Mouse (Mus musculus): ENCODE measurements around the gene Gm43552. TPM values are rescaled to one million over a fixed set of nuclear protein-coding genes. Genes with fewer than 3 reads are reported as not detected.

The Gm43552 gene
- polyA plus RNA-seq, 1 experiment from 2014 or later, result not detected

DNA sequence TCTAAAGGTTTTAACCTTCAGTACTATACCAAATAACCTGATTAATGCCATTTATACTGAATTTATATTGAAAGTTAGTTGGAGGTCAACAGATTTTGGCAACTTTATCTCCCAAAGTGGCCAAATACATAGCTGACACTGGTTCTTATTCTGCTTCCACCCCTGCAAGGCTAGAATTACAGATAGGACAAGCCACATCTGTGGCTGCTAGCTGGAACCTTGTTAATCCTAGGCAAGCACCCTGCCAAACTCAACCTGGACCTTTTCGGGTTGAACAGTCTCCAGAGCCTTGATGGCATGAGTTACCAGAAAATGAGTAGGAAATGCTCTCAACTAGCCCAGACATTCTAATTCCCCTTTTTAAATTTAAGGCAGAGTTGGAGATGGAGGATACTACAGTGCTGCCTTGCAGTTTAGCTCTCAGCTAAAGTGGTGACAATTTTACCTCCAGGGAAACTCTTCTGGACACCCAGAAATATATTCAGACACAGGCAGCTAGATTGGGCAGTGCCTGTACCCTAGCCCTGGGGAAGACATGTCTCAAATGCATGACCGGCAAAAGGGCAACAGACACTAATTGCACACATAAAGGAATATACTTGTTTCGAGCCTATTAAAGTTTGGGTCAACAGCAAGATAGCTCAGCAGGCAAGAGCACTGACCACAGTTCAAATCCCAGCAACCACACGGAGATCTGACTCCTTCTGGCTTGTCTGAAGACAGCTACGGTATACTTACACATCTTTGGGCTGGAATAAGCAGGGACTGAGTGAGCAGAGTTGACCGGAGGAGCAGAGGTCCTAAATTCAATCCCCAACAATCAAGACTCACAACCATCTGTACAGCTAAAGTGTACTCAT is 105.4 kb downstream of the Gm43552 start:
- WGBS, result 86% methylated on average over 6 of the region's 6 CpGs
- no peaks in the 10 kb centered on the region for H3K9me3 ChIP-seq (ENCODE audit: control insufficient read depth, low read length)
- no peak for ATAC-seq (ENCODE audit: low FRiP score, low TSS enrichment)
- no peaks in the 10 kb centered on the region for H3K27me3 ChIP-seq (ENCODE audit: control insufficient read depth, insufficient read depth, low read length)
- H3K4me1 ChIP-seq (ENCODE audit: control insufficient read depth, insufficient read depth, low read length), result peaks cover 8% of the 10 kb centered on the region; the same call in 1 of the 2 replicates
- H3K4me2 ChIP-seq (replicated peaks; ENCODE audit: low read depth, low read length), result no peak overlapping the region
- no peak overlapping the region for H3K9ac ChIP-seq (ENCODE audit: low read depth, low read length)
- no peak overlapping the region for H3K27ac ChIP-seq (ENCODE audit: low read depth, low read length)
- H3K36me3 ChIP-seq (ENCODE audit: control insufficient read depth, insufficient read depth, low read length), result peaks cover 33% of the 10 kb centered on the region
- no peak overlapping the region for H3K4me3 ChIP-seq (ENCODE audit: low read length)

GRCm38 (mm10) chr5:65385704-65386103 is 106.9 kb downstream of the Gm43552 start:
- H3K27ac ChIP-seq (ENCODE audit: low read depth, low read length), result no peak overlapping the region
- no peaks in the 10 kb centered on the region for H3K27me3 ChIP-seq (ENCODE audit: control insufficient read depth, insufficient read depth, low read length)
- H3K4me2 ChIP-seq (replicated peaks; ENCODE audit: low read depth, low read length), result no peak overlapping the region
- peaks cover 8% of the 10 kb centered on the region; the same call in 1 of the 2 replicates for H3K4me1 ChIP-seq (ENCODE audit: control insufficient read depth, insufficient read depth, low read length)
- H3K4me3 ChIP-seq (ENCODE audit: low read length), result no peak overlapping the region
- no peak overlapping the region for H3K9ac ChIP-seq (ENCODE audit: low read depth, low read length)
- WGBS, result 75% methylated on average over 2 of the region's 2 CpGs
- H3K9me3 ChIP-seq (ENCODE audit: control insufficient read depth, low read length), result no peaks in the 10 kb centered on the region
- no peak for ATAC-seq (ENCODE audit: low FRiP score, low TSS enrichment)
- peaks cover 33% of the 10 kb centered on the region for H3K36me3 ChIP-seq (ENCODE audit: control insufficient read depth, insufficient read depth, low read length)

Other genes with a start within 250 kb of the Gm43552 start
- gene Rfc1, start 157.2 kb downstream of the Gm43552 start, polyA plus RNA-seq (2014; fragmentation: Nextera tagmentation; extraction: Ambion mirVana), result 94.5 and 100 TPM in 2 replicates
- gene Klb, start 144.5 kb downstream of the Gm43552 start, polyA plus RNA-seq (2014; fragmentation: Nextera tagmentation; extraction: Ambion mirVana), result not detected in 2 replicates
- gene Rpl9, start 101.4 kb downstream of the Gm43552 start, polyA plus RNA-seq (2014; fragmentation: Nextera tagmentation; extraction: Ambion mirVana), result 1,219 and 1,442 TPM in 2 replicates
- 66.5 and 68.3 TPM in 2 replicates for gene Lias, start 101.3 kb downstream of the Gm43552 start, polyA plus RNA-seq (2014; fragmentation: Nextera tagmentation; extraction: Ambion mirVana)
- 56.2 and 68.9 TPM in 2 replicates for gene Ugdh, start 56.9 kb downstream of the Gm43552 start, polyA plus RNA-seq (2014; fragmentation: Nextera tagmentation; extraction: Ambion mirVana)
- 83.9 and 91.6 TPM in 2 replicates for gene Smim14, start 44.4 kb upstream of the Gm43552 start, polyA plus RNA-seq (2014; fragmentation: Nextera tagmentation; extraction: Ambion mirVana)
- 154 and 186 TPM in 2 replicates for gene Ube2k, start 44.4 kb upstream of the Gm43552 start, polyA plus RNA-seq (2014; fragmentation: Nextera tagmentation; extraction: Ambion mirVana)
- gene Pds5a, start 205.4 kb upstream of the Gm43552 start, polyA plus RNA-seq (2014; fragmentation: Nextera tagmentation; extraction: Ambion mirVana), result 64.5 and 112 TPM in 2 replicates